Mouse (Mus musculus) spleen, adult 12 weeks (tissue): ENCODE results near the gene Gucy2f.
A peak's percentile ranks its signal among the peaks of the same experiment; 100 is the strongest.
"Not testable (repeated sequence)": the region's sequence is repeated elsewhere in the genome, so short reads cannot be mapped to it uniquely, and the experiment has no call there.

Experiments
- DNase-seq: peaks from one replicate; pipeline ENCODE4 v3.0.0; 2022; ENCODE audit warnings: low spot score

Gucy2f gene

GRCm38 (mm10) chrX:142196831-142197230 is at the start of gene Gucy2f:
Gene Gucy2f (minus strand): TSS chrX:142196931.
- no peak for DNase-seq

GRCm38 (mm10) chrX:142245682-142246327 is 49.1 kb upstream of the Gucy2f start:
- DNase-seq, result no peak

- no peak for DNase-seq
These were observed 40.4 kb upstream of the Gucy2f start for GRCm38 (mm10) chrX:142237101-142237500.

- DNase-seq, result not testable (repeated sequence)
These were observed 39.4 kb upstream of the Gucy2f start for GRCm38 (mm10) chrX:142236146-142236545.

DNA sequence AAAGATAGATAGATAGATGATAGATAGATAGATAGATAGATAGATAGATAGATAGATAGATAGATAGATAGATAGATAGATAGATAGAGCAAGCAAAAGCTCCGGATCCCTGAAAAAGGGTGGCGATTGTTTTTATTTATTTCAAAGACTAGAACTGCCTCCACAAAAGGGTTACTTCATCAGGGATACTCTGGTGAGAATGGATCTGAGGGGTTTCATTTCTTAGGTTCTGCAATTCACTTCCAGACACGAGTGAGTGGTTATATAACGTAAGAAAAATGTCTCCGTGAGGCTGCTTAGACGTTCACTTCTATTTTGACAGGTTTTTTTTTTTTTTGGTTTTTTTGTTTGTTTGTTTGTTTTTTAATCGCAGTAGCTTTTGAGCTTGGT is 32.0 kb upstream of the Gucy2f start:
- no peak for DNase-seq

DNA sequence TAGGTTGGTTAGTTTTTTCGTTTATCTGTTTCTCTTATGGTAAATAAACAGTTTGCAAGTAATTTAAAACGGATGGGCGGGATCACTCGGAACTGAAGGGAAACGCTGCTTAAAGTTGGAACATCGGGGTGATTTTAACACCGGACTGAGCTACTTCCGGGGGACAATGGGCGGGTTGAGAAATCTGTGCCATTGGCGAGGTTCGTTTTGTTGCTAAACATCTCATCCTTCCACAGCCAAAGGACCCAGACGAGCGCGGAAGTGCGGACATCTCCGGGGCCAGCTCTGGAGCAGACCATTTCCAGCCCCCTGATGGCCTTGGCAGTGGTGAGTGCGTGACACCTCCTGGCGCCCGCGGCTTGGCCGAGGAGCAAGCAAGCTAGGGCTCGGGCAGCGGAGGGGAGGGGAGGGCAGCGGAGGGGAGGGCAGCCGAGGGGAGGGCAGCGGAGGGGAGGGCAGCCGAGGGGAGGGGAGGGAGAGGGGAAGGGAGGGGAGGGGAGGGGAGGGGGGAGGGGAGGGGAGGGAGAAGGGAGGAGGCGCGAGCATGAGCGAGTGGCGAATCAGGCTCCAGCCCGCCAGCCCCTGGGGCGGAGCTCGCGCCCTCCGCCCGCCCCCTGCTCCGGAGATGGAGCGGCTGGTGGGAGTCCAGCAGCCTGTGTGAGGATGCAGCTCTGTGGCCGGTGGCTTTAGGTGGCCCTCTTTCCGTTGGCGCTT is 31.5 kb upstream of the Gucy2f start:
- peak; percentile 47 for DNase-seq

DNA sequence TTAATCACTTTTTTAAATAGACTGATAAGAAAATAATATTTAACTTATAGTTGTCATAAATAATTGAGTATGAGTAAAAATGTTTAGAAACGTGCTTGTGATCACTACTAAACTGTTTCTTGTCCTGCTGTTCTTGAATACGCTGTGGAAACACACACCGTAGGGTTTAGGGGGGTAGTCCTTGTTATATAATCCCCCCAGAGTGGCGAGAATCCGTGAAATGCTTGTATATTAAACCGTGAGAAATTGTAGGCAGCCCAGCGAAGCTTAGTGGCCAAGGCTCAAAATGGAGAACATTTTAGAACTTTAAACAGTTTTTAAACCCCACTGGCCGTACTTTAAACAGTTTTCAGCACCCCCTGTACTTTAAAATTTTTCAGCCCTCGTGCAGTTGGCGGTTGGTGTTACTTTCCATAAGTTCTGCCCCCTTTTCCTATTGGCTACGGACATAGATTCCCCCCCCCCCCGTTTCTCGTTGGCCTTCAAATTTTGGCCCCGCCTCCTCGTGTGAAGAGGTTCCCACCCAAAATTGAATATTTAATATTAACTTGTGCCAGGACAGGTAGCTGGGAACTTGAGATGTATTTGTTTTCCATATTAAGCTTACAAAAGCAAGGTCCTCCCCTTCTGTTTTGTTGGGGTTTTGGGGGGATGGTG is 30.8 kb upstream of the Gucy2f start:
- DNase-seq, result no peak

- no peak for DNase-seq
These were observed 29.8 kb upstream of the Gucy2f start, which contains the start of gene Nxt2 for GRCm38 (mm10) chrX:142226542-142226941. Gene Nxt2 (plus strand): TSS chrX:142226770.

DNA sequence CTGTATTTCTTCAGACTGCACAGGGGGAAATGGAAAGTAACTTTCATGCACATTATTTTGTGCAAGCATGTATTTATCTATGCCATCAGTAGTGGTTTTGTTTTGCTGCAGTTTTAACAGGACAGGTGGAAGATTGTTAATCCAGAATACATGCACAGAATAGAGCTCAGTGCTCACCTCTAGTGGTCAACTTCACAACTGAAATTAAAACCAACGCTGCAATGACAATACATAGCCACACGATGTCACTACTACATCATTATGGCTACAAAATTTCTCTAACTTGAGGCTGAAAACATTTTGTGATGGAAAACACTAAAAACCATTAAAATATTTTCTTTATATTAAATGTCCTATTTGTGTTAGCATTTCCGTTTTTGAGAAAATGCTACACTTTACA is 3.6 kb upstream of the Gucy2f start:
- no peak for DNase-seq

- no peak for DNase-seq
These were observed 1.2 kb downstream of the Gucy2f start for GRCm38 (mm10) chrX:142195551-142195950.

DNA sequence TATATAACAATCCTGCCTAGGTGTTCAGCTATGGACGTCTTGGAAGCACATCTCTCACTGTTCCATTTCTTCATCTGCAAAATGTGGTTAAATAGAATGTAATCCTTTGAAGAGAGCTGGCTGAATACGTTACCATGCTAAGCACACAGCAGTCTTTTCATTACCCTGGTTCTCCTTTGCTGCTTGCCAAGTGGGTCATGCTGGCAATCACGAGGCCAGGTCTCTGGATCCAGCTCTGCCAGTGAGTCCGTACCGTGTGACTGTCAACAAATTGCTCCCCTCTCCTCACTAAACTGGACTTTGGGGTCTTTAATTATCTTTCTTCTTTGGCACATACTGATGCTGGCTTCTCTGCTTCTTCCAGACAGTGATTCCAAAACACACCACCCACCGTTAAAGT is 2.3 kb downstream of the Gucy2f start:
- DNase-seq, result no peak

GRCm38 (mm10) chrX:142190355-142190754 is 6.4 kb downstream of the Gucy2f start:
- DNase-seq, result no peak

DNA sequence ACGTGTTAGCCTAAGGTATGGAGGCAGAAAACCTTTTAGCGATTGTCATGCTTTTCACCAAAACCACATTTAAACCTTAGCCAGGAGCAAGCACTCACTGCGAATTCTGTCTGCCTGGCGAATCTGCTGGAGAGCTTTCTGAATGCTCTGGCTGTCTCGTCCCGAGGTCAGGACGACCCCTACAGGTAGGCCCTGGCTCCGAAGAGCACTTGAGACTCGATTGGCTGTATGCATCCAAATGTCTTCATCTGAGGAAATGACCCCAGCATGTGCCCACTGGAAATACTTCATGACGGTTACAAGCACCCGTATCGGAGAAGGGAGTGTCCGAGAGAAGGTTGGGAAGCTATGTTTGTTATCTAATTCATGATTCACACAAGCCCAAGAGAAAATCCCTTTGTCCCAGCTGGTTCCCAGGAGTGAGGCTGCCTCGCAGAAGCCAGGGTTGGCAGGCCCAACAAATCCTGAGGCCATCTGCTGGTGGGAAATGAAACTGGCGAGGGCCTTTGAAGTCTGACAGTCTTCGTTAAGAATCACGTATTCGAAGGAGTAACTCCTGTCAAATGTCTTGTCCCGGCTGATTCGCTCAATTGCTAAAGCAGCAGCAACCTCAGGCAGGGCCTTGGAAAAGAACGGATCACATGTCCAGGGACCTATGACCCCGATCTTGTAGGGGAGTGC is 7.6 kb downstream of the Gucy2f start:
- no peak for DNase-seq

DNA sequence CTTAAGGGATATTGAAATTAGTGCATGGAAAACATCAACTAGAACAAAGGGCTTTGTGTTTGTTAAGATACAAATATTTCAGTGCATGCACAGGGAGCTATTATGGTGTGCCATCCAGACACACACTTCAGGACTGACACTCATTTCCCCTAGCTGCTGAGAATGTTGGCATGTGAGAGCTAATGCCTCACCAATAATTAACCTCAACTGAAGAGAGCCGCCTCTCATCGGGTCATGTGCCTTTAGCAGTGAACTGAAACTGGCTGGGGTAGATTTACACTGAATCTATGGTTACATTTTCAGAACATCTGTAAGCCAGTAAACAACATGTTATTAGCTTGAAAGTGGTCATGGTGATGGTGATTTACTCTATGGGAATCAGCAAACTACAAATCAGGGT is 14.7 kb downstream of the Gucy2f start:
- DNase-seq, result no peak

GRCm38 (mm10) chrX:142176981-142177380 is 19.8 kb downstream of the Gucy2f start:
- DNase-seq, result no peak

DNA sequence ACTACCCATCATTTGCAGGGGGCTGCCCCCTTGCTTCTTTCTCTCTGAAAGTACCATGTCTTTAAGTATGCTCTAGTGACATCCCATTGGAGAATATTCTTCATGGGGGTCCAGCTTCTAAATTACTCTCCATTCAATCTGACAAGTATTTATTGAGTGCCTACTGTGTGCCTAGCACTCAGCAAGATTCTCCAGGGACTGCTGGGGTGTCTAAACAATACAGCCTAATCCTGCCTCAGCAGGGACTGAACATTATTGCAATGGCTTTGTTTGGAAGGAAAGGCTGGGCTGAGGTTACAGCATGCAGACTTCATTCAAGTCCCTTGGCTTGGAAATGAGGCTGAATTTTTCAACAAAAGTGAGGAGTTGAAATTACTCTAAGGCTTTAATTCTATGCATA is 81.0 kb downstream of the Gucy2f start:
- DNase-seq, result no peak

- no peak for DNase-seq
These were observed 85.5 kb downstream of the Gucy2f start for GRCm38 (mm10) chrX:142111236-142111635.

GRCm38 (mm10) chrX:142096904-142097303 is 99.8 kb downstream of the Gucy2f start:
- no peak for DNase-seq

DNA sequence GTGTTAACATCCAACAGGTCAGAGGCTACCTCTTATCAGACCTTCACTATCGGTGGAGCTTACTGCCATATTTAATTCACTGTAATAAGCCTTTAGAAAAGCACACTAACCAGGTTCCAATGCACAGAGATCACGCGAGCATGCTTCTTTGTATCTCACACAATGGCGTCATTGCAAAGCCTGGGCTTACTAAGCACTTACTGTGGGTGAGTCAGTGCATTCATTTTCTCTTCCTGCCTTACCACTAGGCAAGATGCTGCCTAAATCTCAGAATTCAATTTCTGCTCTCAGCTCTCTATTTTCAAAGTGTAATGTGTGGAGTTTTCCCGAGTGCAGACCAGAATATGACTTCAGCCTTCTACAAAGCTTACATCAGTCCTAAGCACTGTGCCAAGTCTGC is 101.2 kb downstream of the Gucy2f start:
- DNase-seq, result no peak

DNA sequence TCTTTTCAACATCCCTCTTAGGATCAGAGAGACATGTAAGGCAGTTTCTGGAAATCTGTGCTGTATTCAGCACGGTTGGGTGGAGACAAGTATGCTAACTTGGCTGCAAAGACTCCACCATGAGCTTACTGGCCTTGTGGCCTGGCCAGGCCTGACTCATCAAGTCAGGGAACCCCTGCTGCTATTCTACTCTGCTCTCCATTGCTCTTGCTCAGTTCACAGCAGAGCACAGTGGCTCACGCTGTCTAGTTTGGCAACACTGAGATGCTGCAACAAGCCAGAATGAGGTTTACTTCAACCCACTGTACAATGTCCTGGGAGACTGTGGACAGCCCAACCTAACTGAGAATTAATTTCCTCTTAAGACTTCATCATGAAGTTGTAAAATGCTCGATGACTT is 134.1 kb downstream of the Gucy2f start:
- no peak for DNase-seq
